Mouse (Mus musculus): ENCODE data around the gene Npas3.

Gene Npas3

GRCm38 (mm10) chr12:53801831-53802230, 553.4 kb downstream of the Npas3 start:
- DNase-seq (ENCODE audit: low spot score) = no peak

GRCm38 (mm10) chr12:53802381-53802780, 553.9 kb downstream of the Npas3 start:
- DNase-seq (ENCODE audit: low spot score) = no peak

DNA sequence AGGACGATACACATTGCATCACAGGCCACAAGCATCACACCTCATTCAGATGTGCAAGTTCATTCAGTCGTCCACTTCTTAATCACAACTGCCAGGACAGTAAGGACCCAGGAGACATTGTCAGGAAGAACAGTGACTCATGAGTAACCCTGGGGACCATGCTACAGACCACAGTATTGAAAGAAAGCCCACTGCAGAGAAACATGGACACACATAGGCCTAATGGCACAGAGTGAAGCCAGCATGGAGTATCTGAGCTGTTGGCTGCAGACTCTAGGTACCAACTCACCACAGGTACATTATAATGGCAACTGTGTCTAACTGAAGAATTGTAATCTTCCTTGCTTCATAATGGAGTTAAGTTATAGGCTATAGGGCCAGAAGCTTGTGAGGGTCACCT, 561.6 kb downstream of the Npas3 start:
- DNase-seq (ENCODE audit: low spot score) = no peak

DNA sequence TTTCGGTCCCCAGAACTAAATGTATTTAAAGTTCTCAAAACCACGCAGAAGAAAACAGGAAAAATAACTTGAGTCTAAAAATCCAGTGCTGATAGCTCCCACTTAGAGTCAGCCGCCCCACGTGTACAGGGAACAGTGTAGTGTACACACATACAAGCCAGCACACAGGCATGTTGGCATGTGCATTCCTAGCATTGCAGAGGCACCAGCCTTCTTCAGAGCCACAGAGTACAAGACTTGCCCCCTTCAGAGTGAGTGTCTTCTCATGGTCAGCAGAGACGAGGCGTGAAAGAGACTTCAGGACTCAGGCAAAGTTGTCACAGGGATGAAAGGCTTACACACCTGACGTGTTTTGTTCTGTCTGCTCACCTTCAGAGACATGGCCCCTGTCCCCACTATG, 565.8 kb downstream of the Npas3 start:
- no peak for DNase-seq (ENCODE audit: low spot score)

DNA sequence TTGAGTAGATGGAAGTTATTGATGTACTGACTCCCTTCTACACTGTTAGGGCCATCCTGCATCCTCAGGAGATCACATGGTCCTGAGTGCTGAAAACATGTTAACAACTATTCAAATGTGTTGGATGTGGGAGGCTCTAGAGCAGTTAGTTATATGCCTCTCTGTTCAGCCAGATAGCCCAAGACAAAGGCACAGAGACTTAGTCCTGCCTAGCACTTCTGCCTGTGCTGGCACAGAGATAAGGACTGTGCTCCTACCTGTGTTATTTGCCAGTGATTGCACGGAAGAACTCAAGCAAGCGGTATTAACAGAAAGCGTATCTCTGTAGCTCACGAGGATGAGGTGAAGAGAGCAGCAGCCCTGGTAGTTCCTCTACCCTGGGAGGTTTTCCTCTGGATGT, 571.5 kb downstream of the Npas3 start:
- DNase-seq (ENCODE audit: low spot score) = no peak

DNA sequence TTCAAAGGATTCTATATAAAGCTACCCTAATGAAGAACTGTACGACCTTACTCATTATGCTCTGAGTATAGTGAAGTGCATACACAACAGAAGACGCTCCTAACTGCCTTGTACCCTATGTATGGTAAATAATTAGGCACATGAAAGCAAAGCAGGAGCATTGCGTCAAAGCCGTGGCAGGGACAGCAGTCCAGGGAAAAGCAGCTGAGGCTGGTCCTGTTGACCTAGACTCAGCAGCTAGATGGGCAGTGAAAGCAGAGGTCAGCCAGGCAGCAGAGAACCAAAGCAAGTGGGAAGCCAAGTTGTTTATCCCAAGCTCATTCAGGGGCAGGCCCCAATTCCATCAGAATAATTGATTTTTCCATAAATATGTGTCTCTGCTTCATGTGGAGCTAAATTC, 574.4 kb downstream of the Npas3 start:
- no peak for DNase-seq (ENCODE audit: low spot score)

DNA sequence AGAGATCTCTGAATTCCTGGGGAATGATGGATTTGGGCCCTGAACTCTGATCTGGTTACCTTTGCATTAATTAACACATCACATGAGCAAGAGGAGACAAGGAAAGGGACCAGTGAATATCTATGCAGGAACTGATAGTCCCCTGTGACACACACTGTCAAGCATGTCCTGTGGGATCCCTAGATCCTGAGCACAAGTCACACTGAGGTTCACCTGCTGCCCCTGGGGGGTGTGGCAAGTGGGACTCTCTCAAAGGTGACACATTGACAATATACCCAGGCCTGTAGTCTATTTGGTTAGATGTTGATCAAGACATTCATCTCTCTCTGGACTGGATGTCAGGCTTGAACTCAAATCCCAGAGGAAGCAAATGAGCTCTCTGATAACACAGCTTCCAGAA, 576.8 kb downstream of the Npas3 start:
- no peak for DNase-seq (ENCODE audit: low spot score)

DNA sequence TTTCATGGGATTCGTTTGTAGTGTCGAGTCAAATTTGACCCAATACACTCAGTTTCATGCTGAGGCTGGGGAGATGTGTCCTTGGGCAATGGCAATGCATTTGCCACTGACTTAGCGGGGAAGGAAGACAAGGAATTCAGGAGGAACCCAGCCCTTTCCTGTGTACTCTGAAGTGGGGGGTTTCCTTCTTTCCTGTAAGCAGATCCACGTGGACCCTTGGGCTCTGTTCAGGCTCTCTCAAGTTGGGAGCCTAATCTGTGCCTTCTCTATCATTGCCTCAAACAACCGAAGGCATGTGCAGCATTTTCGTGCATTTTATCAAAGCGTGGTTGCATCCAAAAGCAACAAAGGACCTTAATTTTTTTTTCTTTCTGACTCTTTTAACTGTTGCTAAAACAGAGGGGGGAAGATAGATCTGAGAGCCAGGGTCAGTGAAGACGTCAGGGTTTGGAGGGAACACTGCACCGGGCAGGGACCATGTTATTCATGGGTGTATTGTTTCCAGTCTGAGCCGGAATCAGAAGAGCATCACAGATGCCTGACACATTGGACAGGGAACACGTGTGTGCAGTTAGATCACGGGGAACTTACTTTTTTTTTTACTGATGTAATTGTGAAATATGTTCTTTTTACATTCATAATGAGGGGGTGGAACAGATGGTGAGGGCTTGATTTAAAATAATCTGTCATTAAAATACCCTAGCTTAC, 577.6 kb downstream of the Npas3 start:
- no peak for DNase-seq (ENCODE audit: low spot score)

DNA sequence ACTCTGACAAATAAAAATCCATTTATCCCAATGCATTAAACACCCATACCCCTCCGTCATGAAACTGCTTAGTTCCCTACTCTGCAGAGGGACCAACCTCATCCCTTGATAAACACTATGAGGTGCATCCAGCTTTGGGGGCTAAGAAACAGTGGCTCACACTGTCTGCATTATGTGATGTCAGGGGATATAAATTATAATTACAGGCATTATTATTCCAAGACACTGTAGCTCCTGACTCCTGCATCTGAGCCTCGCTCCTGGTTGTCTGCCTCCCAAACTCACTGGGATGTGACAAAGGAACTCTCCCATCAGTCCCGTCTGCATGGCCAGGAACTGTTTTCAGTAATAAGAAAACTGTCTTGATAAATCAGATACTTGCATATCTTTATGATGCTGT, 578.3 kb downstream of the Npas3 start:
- no peak for DNase-seq (ENCODE audit: low spot score)

DNA sequence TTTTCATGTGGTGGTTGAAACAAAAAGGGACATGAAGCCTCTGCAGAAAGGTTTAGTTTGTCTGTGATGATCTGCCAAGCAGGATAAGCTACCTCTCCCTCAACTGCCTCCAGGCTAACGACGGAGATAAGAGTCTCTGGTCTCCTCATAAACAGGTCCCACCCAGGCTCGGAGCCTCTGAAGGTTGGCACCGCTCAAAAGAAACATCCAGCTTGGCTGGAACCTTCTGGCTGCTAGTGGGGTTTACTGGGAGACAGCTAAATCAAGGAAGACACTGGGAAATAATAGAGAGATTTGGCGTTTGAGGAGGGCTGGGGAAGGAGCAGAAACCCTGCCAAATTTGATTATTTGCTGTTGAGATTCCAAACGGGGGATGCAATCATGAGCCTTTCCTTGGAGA, 584.1 kb downstream of the Npas3 start:
- no peak for DNase-seq (ENCODE audit: low spot score)

DNA sequence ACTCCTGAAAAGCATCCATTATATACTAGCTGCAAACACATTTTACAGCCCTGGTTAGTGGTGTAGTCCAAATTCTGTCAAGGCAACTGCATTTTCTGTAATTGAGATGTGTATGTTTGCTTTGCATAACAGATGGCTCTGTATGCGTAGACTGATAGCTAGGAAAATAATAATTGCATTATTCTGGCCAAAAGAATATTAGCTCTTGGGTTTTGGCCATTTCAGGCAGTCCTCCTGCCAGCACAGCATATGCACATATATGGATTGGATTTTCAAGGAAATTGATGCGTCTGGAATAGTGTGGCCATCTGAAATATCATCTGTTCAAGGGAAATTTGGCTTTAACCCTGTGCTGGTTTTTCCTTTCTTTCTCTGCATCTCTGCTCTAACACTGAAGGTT, 584.9 kb downstream of the Npas3 start:
- no peak for DNase-seq (ENCODE audit: low spot score)

DNA sequence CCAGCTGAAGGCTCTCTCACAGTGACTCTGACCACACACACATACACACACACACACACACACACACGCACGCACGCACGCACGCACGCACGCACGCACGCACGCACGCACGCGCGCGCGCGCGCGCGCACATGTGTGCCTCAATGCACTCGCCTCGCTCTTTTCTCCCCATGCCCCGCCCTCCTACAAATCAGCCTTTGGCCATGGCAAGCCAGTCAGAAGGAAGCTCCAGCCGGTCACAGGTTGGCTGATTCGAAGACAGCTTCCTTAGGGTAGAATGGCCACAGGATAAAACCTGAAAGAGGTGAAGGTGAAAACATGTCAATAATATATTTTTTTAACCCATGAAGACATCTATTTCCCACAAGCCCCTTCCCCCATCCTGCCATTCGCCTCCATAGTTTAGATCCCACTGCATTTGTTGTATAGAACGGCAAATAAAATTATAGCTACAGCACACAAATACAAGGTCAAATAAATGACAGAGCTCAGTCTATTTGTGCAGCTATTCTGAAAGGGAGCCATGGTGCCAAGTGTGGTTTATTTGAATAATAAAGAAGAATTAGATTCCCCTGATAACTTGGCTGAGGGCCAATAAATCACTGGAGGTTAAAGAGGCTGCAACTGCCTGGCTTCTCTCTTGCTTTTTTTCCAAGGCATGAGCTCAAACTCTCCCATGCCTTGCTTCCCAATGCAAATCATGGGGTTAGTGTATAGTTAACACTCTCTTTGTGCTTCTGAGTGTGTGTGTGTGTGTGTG, 587.7 kb downstream of the Npas3 start:
- no peak for DNase-seq (ENCODE audit: low spot score)

DNA sequence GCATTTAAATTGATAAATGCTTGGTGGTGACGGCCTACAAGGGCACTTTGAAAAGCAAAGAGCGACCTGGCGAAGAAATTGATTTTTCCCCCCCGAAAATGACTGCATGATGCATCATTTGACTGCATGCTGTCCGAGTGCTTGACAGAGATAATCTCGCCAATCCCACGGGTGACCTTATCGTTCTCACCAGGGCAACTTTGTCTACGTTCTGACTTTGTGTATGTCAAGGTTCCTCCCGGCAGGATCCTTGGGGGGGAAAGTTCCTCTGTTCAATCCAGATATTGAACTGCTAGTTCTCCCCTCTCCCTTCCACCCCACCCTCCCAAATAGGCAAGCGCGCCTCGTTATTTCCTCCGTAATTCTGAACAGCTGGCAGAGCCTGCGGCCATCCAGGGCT, 588.9 kb downstream of the Npas3 start:
- DNase-seq (ENCODE audit: low spot score) = no peak

- no peak for DNase-seq (ENCODE audit: low spot score)
Measured at GRCm38 (mm10) chr12:53838541-53838940, 590.1 kb downstream of the Npas3 start.

DNA sequence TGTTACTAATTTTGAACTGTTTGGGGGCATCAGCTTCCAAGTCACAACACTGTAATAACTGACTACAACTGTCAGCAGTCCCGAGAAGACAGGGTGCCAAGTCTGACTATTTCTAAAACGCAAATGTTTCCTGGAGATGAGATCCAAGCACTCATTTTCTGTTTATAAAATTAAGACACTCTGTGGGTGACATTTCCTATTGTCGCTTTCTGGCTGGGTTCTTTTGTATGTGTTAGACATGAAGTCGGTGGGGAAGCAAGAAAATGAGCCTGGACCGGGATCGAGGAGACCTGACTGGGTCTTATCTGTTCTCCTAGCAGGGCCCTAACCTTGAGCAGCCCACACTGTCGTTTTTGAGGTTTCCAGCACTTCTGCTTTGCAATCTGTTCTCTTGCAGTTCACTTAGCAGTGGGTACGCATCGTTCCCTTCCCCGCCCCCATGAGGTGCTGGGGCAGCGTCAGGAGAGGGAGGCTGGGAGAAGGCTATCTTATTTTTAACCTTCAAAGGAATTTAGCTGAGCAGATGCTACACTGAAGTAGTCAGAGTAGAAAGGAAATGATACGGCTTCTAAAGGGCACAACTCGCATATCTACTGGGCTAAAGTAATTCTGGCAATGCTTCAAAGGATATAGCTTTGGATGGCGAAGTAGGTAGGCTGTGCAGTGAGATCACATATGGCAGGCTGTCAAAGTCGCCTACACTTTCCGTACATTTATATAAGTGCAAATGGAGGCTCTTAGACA, 593.6 kb downstream of the Npas3 start:
- DNase-seq (ENCODE audit: low spot score) = no peak

DNA sequence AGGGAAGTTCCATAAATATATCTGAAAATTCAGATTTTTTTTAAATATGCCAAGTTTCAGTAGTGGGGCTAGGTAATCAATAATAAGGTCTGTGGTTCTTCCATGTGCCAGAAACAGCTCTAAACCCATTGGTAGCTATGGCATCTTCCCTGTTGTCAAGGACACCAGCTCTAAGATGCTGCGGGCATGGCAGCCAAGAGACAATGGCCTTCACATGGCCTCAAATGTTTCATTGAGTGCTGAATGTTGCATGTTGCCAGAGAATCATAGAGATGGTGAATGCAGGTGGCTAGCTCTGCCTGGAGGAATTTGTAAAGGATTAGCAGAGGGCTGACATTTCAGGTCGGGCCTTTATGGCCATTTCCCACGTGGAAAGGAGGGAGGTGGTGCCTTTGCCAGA, 595.1 kb downstream of the Npas3 start:
- DNase-seq (ENCODE audit: low spot score) = no peak

- no peak for DNase-seq (ENCODE audit: low spot score)
Measured at GRCm38 (mm10) chr12:53846154-53846665, 597.7 kb downstream of the Npas3 start.

DNA sequence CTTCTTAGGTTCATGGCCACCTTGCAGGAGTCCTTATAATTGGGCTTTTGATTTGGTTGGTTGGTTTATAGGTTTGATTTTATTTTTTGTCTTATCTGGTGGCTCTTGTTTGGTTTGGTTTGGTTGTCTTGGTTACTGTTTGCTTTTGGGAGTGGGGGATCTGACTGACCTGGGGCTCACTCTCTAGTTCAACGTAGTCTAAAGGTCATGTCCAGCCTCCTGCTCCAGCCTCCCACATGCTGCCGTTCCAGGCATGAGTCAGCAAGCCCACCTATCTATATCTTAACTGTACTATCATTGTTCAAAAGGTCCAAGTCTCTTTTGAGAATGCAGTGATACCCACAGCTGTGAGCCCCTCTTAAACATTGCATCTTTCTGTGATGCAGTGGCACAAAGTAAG, 600.8 kb downstream of the Npas3 start:
- no peak for DNase-seq (ENCODE audit: low spot score)

DNA sequence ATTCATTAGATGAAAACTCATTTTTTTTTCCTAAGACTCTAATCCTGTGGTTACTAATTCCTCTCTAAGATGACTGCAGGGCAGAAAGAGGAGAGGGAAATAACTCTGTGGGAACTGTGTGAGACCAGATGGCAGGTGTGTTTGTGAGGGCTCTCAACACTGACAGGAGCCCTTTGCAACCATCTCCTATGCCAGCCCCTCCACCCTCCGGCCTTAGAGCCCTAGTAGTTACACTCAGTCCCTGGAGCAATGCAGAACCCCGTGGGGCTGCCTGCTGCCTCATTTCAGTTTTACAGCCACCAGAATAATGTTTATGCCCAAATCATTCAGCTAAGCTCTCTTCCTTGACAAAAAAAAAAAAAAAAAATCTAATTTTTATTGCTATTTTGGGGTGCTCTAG, 604.0 kb downstream of the Npas3 start:
- DNase-seq (ENCODE audit: low spot score) = no peak

GRCm38 (mm10) chr12:53860176-53860575, 611.7 kb downstream of the Npas3 start:
- no peak for DNase-seq (ENCODE audit: low spot score)

DNA sequence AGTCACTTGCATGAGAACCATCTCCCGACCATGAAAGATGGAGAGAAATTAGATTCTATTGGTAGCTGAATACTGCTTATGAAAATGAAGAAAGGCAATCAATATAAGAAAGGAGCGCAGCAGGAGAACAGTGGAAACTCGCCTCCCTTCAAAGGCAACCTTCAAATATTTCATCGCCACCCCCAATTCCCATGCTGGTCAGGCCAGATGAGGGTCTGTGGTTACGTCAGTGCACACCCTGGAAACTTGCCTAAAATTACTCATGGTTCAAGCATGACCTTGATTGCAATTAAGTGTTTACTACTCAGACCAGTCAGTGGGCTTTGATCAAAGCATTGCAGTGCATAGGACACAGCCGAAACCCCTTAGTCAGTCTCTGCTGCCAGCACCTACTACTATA, 613.8 kb downstream of the Npas3 start:
- no peak for DNase-seq (ENCODE audit: low spot score)

DNA sequence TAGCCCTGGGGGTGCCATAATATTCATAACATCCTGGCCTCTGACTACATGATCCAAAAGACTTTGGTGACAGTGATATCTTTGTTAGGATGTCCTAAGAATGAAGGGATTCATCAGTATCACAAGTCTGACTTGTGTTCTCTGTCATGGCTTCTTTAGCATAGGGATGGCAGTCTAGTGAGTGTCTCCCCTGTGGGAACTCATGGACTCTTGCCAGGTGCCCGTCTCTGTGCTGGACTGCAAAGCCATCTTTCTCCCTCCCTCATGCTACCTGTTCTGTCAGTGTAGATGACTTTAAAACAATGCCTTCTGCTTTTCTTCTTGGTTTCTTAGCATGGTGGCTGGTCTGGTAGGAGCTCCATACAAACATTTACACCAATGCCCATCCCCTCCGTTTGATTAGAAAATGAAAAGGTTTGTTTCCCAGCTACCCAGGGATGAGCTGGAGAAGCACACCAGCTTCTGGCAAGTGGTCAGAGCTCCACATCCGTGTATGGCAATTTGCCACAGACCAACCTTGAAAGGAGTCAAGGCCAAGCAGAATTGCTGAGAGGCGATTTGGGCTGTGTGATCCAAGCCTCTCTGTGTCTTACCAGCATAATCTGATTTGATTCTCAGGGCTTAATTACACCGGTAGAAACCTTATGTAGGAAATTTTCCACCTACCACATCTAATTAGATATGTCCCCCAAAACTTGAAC, 616.1 kb downstream of the Npas3 start:
- DNase-seq (ENCODE audit: low spot score) = no peak
